Mouse (Mus musculus) C2C12 (cell line): ENCODE measurements around the gene Bahd1.

Source experiments
- CEBPB ChIP-seq: IDR thresholded peaks from one replicate; pipeline ENCODE4 v1.6.1; 2011; ENCODE audit warnings: low read depth, mild to moderate bottlenecking, control low read depth, moderate library complexity
- CTCF ChIP-seq: IDR thresholded peaks from one replicate; pipeline ENCODE4 v1.5.1; 2011; ENCODE audit not compliant: control insufficient read depth, insufficient read depth, insufficient read length
- FOSL1 ChIP-seq: IDR thresholded peaks from one replicate; pipeline ENCODE4 v1.8.0; 2011; ENCODE audit warnings: mild to moderate bottlenecking, low read length; ENCODE audit not compliant: poor library complexity, insufficient read depth, severe bottlenecking
- MYOD1 ChIP-seq: IDR thresholded peaks from one replicate; pipeline ENCODE4 v1.6.1; 2011; ENCODE audit warnings: low read depth; ENCODE audit not compliant: control insufficient read depth, insufficient read length
- MYOG ChIP-seq: IDR thresholded peaks from one replicate; pipeline ENCODE4 v1.6.1; 2011; ENCODE audit not compliant: control insufficient read depth, insufficient read length; ENCODE audit errors: extremely low read depth
- USF1 ChIP-seq: IDR thresholded peaks from one replicate; pipeline ENCODE4 v1.6.1; 2011; ENCODE audit warnings: low read depth, mild to moderate bottlenecking, control low read depth, moderate library complexity

GRCm38 (mm10) chr2:118948818-118949217 lies 48.6 kb downstream of the Bahd1 start:
- TF ChIP-seq CTCF (no peak), MYOD1 (no peak), USF1 (no peak), MYOG (no peak), CEBPB (no peak), FOSL1 (no peak)
